Mouse (Mus musculus) Muller cell, postnatal 12 days (primary cell): ENCODE measurements around the gene Apon.
"Not testable (repeated sequence)": the region's sequence is repeated elsewhere in the genome, so short reads cannot be mapped to it uniquely, and the experiment has no call there.

ENCODE experiments used
- DNase-seq: peaks from one replicate; pipeline ENCODE4 v3.0.0-alpha.2; 2015; ENCODE audit errors: inconsistent ontology term

Apon gene

DNA sequence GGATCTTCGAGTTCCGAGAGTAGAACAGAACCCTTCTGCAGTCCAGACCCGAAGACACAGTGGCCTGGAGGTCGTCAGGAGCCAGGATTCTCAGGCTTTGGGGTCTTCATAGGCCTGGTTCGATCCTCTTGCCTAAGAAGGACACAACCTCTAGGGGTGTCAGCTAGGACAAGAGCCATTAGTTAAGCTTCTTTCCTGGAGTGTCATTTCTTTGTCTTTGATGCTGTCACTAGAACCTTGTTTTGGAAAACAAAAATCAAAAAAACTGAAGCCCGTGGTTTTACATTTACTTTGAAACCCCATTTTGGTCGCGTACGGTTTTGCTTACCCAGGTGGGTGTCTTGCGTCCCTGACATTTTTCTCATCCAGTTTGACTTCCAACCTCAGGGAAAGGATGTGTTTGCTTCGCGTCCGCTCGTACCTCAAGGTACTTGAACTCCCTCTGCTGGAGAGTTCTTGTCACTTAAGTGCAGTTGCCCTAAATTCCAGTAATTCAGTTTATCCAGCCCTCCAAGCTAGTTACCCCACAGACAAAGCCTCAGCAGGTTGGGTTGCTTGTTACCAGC lies 21.4 kb upstream of the Apon start:
- peak; percentile 78 for DNase-seq

DNA sequence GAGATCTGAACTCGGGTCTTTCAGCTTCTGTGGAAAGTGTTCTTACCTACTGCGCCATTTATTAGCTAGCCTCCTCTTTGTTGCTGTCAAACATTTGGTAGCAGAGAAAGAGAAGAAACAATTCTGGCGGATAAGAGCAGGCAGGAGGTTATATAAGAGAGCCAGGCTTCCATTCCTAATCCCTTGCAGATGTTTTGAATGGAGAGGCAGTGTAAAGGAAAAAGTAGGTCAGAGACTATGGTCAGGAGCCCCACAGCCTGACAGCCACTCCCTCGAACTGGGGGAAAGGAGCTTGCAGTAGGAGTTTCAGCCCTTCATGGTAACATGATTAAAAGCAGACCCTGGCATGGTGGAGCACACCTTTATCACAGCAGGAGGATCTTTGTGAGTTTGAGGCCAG lies 17.6 kb upstream of the Apon start:
- no peak for DNase-seq

DNA sequence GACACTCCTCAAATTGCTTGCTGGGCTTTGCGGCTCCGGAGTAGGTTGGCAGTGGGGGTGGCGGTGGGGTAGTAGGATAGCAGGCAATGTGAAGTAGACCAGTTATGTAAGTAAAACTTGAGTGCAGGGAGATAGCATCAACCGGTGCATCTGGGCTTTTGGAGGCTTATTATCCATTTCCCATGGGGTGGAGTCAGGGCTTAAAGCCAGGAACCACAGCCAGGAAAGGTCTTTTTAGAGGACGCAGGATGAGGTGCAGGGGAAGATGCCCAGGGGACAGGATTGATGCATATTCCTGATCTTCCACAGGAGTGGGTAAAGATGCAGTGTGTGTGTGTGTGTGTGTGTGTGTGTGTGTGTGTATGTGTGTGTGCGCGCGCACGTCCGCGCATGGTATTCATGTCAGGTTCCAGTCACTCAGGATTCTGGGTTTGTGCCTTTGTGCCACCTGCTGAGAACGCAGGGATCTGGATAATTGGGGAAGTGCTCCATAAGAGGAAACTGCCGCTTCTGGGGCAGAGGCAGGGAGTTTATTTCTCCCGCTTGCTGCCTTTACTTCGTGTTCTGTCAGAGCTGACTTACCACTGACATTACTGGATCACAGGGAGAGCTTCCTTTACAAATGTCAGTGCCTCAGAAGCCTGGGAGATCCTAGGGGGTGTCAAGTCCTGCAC lies 16.0 kb upstream of the Apon start:
- DNase-seq = no peak

DNA sequence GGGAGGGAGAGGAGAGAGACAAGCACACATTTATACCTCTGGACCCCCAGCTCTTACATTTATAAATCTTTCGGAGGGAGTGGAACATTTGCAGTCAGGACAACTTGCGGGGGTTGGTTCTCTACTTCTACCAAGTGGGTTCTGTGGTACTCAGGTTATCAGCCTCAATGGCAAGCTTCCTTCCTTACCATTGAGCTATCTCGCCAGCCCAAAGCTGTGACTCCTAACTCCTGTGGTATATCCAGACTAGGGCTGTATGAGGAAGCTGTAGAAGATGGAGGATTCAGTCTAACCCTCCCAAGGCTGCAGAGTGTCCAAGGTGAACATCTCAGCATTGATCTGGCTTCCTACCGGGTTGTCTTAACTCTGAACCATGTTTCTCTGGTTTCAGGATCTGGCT lies 14.8 kb upstream of the Apon start:
- no peak for DNase-seq

- DNase-seq = no peak
Observed at GRCm38 (mm10) chr10:128240131-128240530, 13.8 kb upstream of the Apon start.

- no peak for DNase-seq
Observed at GRCm38 (mm10) chr10:128243252-128243651, 10.6 kb upstream of the Apon start.

GRCm38 (mm10) chr10:128244121-128244520 lies 9.8 kb upstream of the Apon start:
- no peak for DNase-seq

- DNase-seq = no peak
Observed at GRCm38 (mm10) chr10:128247020-128247732, 6.7 kb upstream of the Apon start.

DNA sequence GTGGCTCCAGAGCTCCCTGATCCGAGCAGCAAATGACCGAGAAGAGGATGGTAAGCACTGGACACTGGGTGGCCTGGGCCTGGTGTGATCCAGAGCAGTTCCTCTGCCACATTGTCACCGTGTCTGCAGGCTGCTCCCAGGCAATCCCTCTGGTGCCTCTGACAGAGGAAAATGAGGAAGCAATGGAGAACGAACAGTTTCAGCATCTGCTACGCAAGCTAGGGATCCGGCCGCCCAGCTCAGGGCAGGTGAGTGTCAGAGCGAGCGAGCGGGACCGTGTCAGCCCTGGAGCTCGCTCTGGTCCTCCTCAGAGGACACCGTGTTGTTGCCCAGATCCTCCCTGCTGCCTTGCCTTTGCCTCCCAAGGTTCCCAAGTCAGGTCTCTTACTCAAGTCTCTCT lies 3.3 kb upstream of the Apon start:
- DNase-seq = no peak

DNA sequence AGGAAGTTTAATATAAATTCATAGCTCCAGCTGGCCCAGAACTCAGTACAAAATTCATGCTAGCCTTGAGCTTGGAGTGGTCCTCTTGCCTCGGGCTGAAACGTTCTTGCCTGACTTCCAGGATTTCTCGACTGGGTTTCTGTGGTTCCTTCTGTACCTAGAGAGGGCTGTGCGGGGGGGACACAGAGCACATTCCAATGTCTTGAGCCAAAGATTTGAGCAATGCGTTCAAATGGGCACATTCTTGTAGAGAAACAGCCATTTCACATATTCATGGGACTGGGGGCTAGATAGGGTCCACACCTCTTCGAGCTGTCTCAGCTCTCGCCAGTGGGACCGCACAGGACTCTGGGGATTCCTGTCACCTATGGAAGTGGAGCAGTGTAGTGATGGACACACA lies 2.0 kb downstream of the Apon start:
- DNase-seq = no peak

DNA sequence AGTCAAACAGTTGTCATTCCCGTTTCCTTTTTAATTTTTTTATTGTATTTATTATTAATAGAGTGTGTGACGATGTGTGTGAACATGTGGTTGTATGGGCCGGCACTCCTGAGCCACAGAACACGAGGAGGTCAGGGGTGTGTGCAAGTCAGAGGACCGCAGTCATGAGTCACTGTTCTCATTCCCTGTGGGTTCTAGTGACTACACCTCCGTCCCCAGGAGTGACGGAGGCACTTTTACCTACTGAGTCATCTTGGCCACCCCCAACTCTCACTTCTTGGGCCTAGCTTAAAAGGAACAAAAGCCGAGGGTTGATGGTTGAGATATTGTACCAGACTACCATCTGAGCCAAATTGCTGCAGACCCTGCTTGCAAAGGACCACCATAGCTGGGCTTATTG lies 2.4 kb downstream of the Apon start:
- no peak for DNase-seq

GRCm38 (mm10) chr10:128258953-128259352 lies 5.1 kb downstream of the Apon start:
- no peak for DNase-seq

- DNase-seq = no peak
Observed at GRCm38 (mm10) chr10:128259946-128260345, 6.0 kb downstream of the Apon start.

DNA sequence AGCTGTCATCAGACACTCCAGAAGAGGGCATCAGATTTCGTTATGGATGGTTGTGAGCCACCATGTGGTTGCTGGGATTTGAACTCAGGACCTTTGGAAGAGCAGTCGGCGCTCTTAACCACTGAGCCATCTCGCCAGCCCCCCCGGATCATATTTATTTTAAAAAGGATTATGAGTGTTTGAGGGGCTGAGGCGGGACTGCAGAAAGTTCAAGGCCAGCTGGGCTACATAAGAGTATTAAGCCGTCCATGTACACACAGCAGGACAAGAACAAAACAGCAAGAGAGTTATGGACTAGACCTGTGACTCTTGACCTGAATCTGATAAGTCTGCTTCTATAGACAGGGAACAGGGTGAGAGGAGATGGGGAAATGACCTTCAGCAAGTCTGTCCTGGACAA lies 6.5 kb downstream of the Apon start:
- DNase-seq = not testable (repeated sequence)

DNA sequence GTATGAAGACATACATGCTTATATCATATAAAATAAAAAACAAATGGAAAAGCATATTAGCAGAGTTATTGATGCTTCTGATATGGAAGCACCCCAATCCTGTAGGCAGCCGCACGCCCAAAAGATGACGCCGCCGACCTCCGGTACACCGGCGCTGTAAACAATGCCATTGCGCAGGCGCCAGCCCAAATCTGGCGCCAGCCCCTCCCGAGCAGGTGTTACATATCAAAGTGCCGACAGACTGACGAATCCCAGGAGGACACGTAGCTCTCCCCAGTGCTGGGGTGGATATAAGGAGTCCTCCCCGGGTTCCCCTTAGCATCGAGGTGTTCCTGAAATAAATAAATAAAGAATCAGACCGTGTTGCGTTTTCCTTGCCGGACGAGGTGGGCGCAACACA lies 8.4 kb downstream of the Apon start:
- no peak for DNase-seq

- no peak for DNase-seq
Observed at GRCm38 (mm10) chr10:128263393-128264310, 9.8 kb downstream of the Apon start.

DNA sequence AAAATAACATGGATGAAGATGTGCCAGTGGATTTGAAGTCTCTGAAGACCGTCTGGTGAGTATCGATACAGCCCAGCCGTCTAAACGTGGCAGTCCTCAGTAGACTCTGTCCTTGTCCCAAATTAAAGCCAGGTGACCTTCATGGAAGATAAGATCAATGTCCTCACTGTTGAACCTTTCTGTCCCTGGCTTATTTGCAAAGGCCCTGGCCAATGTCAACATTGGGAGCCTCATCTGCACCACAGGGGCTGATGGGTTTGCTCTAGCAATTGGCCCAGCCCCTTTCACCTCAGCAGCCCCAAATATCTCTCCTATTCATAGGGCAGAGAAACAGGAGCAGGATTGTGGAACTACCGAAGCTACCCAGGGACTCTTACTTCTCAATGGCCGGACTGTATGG lies 14.5 kb downstream of the Apon start, which contains the start of gene Apof:
TSS of gene Apof (plus strand) at position 301 of the 400 bp plus-strand sequence.
- DNase-seq = no peak

GRCm38 (mm10) chr10:128269206-128269910 lies 15.5 kb downstream of the Apon start:
- no peak for DNase-seq

DNA sequence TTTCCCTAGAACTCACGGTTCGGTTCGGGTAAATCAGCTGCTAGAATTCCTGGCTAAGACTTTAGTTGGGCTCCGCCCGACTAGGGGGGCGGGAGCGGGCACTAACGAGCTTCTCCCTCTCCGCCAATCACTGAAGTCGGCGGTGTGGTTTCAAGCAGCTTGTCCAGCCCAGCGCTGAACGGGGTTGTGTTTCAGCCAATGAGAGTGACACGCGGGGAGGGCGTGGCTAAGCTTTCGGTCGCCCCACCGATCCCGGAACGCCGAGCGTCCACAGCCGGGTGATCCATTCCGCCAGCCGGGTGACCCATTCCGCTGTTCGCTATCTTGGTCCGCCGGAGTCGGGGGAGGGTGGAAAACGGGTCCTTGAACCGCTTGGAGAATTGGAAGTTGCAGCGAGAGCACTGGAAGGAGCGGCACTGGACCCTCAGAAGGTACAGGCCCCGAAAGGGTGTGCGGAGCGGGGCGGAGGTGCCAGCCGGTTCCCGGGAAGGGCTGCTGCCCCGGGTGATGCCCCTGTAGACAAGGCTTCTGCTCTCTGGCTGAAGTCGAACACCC lies 16.5 kb downstream of the Apon start, which contains the start of gene Stat2:
TSS of gene Stat2 (plus strand) at position 273 of the 555 bp plus-strand sequence.
- peak; percentile 99 for DNase-seq

GRCm38 (mm10) chr10:128270866-128271265 lies 17.0 kb downstream of the Apon start:
- no peak for DNase-seq

DNA sequence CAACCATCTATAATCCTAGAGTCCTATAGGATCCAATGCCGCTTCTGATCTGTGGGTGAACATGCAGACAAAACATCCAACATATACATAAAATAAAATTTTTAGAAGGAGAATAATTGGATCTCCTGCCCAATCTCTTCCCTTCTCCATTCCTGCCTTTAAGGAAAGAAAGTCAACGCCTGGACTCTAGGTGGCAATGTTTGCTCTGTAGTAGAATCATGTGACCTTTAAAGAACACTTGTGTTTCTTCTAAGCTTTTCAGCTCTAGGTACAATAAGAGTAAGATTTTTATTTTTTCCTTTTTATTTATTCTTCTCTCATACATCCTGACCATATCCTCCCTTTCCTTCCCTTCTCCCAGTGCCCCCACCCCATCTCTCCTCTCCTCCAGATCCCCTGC lies 18.0 kb downstream of the Apon start:
- DNase-seq = no peak
